27 mouse cellular contexts compared by ENCODE assay signal in genomic region chr3:139099284-139099683, GRCm38 (mm10).
"Had no signal": no experiment of that assay in that cellular context is flagged by ENCODE, and none has a peak within 500 bp of the region (broad histone marks: within the 10 kb centered on the region; RNA-seq: fewer than 3 reads in every experiment).

No protein-coding gene starts in this region.

- ATAC-seq: hindbrain, postnatal 0 days; intestine, embryonic 16.5 days; liver, embryonic 12.5 days had no signal

- H3K4me1 ChIP-seq: hindbrain, embryonic 13.5 days; hindbrain, embryonic 15.5 days; kidney, embryonic 15.5 days; limb, embryonic 13.5 days; limb, embryonic 15.5 days; liver, embryonic 12.5 days had no signal

- H3K27ac ChIP-seq: gastrocnemius, adult 2 months; heart, embryonic 13.5 days; heart, embryonic 15.5 days; hindbrain, embryonic 13.5 days; hindbrain, embryonic 15.5 days; hindbrain, postnatal 0 days; kidney, embryonic 15.5 days; kidney, postnatal 0 days; limb, embryonic 13.5 days; limb, embryonic 15.5 days; liver, embryonic 12.5 days; liver, embryonic 14.5 days had no signal

- H3K9me3 ChIP-seq: heart, embryonic 13.5 days; heart, embryonic 15.5 days; hindbrain, embryonic 13.5 days; hindbrain, embryonic 15.5 days; kidney, embryonic 15.5 days; limb, embryonic 13.5 days; limb, embryonic 15.5 days; liver, embryonic 12.5 days had no signal

- H3K36me3 ChIP-seq: heart, embryonic 13.5 days; heart, embryonic 15.5 days; hindbrain, embryonic 13.5 days; hindbrain, embryonic 15.5 days; kidney, embryonic 15.5 days; limb, embryonic 13.5 days; limb, embryonic 15.5 days; liver, embryonic 12.5 days had no signal

- H3K9ac ChIP-seq: heart, embryonic 13.5 days; heart, embryonic 15.5 days; hindbrain, embryonic 13.5 days; hindbrain, embryonic 15.5 days; kidney, embryonic 15.5 days; limb, embryonic 13.5 days; limb, embryonic 15.5 days; liver, embryonic 12.5 days; liver, embryonic 14.5 days had no signal

- H3K4me3 ChIP-seq: gastrocnemius, adult 2 months; heart, embryonic 13.5 days; heart, embryonic 15.5 days; hindbrain, embryonic 13.5 days; hindbrain, embryonic 15.5 days; kidney, embryonic 15.5 days; limb, embryonic 13.5 days; limb, embryonic 15.5 days; liver, embryonic 12.5 days had no signal

- H3K4me2 ChIP-seq: heart, embryonic 11.5 days; heart, embryonic 13.5 days; heart, embryonic 15.5 days; hindbrain, embryonic 13.5 days; hindbrain, embryonic 15.5 days; kidney, embryonic 15.5 days; limb, embryonic 13.5 days; limb, embryonic 15.5 days; liver, embryonic 12.5 days had no signal

- DNase-seq: gastrocnemius, adult 2 months; gastrocnemius, postnatal 14 days; gastrocnemius, postnatal 36 days; heart, adult 18-20 months; heart, postnatal 14 days; heart, postnatal 36 days; kidney, adult 11 months; kidney, adult 2 months; kidney, adult 9 months; kidney, postnatal 14 days; kidney, postnatal 36 days; layer of hippocampus, adult 9-11 months; layer of hippocampus, postnatal 36 days; left cerebral cortex, postnatal 4 days had no signal

- H3K27me3 ChIP-seq: heart, embryonic 13.5 days; heart, embryonic 15.5 days; hindbrain, embryonic 13.5 days; hindbrain, embryonic 15.5 days; kidney, embryonic 15.5 days; limb, embryonic 13.5 days; limb, embryonic 15.5 days; liver, embryonic 12.5 days had no signal
